Mouse (Mus musculus): ENCODE measurements around the gene Hyal2.

The Hyal2 gene

DNA sequence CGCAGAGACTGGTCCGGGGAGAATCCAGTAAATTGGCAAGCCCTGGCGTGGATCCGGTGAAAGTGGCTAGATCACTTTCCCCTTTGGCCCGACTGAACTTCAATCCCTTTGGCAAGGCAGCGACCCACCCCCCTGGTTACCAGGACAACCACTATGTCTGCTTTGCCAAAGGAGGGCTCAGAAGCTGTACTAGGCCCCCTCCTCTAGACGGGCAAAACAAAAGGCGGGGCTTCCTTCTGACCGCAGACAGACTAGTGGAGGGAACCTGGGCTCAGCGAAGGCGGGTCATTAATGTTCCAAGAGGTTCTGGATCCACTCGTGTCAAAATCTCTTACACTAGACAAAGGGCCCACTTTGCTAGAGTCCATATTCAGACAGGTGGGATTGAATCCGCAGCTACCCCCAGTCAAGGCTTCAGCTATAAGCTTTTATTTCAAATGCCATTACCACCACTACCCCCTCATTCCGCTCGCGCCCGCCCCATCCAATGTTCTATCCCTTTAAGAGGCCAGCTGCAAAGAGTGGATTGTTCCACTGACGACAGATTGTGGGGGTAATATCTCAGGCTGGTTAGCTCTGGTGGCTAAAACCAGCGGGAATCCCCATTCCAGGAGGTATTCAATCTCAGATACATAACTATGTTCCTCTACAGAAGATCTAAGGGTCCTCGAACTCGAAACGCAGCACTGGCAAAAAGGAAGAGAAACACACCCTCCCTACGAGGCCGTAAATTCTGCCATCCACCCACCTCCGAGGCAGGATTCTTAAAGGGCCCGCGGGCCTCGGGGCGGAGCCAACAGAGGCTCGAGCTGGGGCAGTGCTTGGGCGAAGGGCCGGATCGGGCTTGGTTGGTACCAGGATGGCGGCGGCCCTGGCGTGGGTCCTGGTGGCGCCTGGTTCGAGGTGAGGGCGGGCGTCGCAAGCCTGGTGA, 851 bp downstream of the Hyal2 start:
- WGBS = 3% methylated on average over 41 of the region's 41 CpGs

DNA sequence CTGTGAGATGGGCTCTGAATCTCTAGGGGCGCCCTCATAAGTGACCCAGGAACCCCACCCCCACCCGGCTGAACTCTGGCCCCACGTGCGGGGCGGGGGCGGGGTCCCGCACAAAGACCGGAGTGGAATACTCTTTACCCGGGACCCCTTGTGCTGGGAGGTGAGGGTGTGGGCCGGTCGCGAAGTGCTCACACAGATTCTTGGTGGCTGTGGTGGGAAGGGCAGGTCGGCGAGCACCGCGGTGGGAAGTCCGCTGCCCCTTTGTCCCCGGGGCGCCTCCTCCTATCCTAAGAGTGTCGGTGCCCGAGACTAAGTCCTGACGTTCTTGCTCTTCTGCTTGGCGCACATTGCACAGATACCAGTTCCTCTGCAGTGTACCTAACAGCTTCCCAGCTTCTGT, 1.5 kb downstream of the Hyal2 start:
- 1% methylated on average over 23 of the region's 23 CpGs for WGBS

DNA sequence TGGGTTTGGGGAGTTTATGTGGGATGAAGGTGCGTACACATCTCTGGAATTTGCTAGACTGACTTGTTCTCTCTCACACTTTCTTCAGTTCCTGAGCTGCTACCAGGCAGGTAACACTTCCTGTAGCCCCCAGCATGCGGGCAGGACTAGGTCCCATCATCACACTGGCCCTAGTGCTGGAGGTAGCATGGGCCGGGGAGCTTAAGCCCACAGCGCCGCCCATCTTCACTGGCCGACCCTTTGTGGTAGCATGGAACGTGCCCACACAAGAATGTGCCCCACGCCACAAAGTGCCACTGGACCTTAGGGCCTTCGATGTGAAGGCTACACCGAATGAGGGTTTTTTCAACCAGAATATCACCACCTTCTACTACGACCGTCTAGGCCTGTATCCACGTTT, 2.3 kb downstream of the Hyal2 start:
- WGBS = 50% methylated on average over 13 of the region's 13 CpGs

DNA sequence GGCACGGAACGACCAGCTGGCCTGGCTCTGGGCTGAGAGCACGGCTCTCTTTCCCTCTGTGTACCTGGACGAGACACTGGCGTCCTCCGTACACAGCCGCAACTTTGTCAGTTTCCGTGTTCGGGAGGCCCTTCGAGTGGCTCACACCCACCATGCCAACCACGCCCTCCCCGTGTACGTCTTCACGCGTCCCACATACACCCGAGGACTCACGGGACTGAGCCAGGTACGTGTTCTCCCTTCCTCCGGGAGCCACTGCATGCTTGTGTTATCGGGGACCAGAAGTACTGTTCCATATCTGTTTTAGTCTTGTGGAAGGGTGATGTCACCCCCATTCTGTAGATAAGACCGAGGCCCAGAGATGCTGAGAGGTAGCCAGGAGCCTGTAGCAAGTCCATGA, 3.1 kb downstream of the Hyal2 start:
- 94% methylated on average over 21 of the region's 21 CpGs for WGBS

DNA sequence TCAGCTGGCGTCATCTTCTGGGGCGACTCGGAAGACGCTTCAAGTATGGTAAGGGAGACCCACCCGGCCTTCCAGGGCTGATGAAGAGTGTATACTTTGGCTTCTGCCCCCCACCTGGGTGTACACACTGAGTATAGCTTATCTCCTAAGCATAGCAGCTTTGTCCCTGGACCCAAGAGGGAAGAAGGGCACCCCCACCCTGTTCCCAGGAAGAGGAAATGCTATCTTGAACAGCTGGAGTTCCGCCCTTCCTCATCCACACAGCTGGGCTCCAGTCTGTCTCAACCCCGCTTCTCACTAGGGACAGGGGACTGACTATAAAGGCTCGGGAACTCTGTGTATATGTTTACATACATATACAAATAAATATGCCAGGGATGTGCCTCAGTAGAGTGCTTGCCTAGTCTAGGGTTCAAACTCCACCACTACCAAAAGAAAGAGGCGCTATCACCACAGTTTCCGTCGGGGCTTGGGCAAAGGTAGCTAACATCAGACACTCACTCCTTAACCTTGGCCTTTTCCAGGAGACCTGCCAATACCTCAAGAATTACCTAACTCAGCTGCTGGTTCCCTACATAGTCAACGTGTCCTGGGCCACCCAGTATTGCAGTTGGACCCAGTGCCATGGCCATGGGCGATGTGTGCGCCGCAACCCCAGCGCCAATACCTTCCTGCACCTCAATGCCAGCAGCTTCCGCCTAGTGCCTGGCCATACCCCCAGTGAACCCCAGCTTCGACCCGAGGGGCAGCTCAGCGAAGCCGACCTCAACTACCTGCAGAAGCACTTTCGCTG, 4.0 kb downstream of the Hyal2 start:
- 91% methylated on average over 22 of the region's 22 CpGs for whole genome bisulfite sequencing

GRCm38 (mm10) chr9:107572327-107572662, 4.5 kb downstream of the Hyal2 start:
- WGBS = 98% methylated on average over 2 of the region's 2 CpGs

- 82% methylated on average over 6 of the region's 6 CpGs for WGBS
These were observed 6.0 kb downstream of the Hyal2 start for GRCm38 (mm10) chr9:107573774-107574173.

DNA sequence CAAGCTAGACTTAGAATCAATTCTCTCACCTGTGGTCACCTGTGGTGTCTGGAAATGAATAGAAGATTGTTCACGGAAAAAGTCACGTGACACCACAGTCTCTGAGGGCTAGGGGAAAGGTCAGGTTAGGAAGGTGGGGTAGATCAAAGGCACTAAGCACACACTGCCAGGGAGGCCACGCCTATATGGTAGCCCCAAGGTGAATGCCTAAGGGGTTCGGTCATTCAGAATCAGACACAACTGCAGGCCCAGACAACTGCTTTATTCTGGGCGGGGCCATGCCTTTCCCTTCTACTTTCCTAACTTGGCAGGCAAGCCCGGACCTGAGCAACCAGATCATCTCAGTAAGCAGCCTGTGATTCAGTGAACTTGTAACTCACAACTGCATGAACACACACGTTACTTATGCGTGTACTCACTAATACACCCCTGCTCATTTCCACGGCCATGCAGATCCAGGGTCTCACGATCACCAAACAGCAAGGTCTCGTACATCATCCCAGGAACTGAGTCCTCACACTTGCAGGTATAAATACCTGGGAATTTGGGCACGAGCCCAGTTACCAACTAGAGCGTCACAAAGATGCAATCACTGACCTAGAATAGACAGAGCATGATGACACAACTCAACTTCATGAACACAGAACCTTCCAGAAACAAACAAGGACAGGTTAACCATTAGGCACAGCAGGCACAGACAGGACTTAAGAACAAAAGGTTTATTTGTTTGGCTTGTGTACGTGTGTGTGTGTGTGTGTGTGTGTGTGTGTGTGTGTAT, 8.0 kb downstream of the Hyal2 start:
- 83% methylated on average over 14 of the region's 14 CpGs for WGBS

DNA sequence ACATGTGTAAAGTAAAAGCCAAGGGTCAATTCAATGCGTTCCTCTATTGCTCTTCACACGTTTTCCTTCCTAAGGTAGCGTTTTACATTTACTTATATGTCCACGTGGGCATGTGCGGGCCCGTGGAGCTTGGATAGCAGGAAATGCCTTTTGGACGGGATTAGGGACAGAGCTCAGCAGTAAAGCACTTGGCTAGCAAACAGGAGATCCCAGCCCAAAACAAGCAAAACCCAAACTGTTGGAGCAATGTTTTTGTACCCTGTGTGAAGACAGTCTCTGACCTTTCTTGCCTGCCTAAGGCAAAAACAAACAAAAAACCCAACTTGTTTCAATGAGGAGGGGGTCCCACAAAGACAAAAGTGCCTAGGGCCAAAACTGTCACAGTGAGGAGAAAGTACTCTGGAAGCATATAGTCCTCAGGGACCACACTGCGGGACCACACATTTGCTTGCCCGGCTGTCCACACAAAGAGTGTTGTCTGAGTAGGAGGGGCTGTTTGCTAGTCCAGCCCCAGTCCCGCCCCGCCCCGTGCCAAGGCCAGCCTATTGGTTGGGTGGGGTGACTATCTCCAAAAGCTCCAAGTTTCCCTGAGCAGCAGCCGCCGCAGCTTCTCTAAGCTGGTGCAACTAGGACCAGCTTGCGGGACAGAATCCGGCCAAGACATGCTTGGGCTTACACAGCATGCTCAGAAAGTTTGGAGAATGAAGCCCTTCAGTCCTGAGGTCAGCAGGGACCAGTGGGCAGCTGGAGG, 8.8 kb downstream of the Hyal2 start, which contains the start of gene Hyal1:
Gene Hyal1, plus strand, starts transcription at position 571 of the 751 bp plus-strand sequence.
- WGBS = 36% methylated on average over 16 of the region's 16 CpGs

DNA sequence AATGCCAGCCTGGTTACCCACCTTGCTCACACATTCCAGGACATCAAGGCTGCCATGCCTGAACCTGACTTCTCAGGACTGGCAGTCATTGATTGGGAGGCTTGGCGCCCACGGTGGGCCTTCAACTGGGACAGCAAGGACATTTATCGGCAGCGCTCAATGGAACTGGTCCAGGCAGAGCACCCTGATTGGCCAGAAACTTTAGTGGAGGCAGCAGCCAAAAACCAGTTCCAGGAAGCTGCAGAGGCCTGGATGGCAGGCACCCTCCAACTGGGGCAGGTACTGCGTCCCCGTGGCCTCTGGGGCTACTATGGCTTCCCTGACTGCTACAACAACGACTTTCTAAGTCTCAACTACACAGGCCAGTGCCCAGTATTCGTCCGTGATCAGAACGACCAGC, 10.1 kb downstream of the Hyal2 start:
- 84% methylated on average over 10 of the region's 10 CpGs for WGBS

- WGBS = 73% methylated on average over 3 of the region's 3 CpGs
These were observed 10.8 kb downstream of the Hyal2 start, which contains the start of gene Naa80 for GRCm38 (mm10) chr9:107578587-107578986. Naa80 (plus strand) TSS chr9:107578887.

DNA sequence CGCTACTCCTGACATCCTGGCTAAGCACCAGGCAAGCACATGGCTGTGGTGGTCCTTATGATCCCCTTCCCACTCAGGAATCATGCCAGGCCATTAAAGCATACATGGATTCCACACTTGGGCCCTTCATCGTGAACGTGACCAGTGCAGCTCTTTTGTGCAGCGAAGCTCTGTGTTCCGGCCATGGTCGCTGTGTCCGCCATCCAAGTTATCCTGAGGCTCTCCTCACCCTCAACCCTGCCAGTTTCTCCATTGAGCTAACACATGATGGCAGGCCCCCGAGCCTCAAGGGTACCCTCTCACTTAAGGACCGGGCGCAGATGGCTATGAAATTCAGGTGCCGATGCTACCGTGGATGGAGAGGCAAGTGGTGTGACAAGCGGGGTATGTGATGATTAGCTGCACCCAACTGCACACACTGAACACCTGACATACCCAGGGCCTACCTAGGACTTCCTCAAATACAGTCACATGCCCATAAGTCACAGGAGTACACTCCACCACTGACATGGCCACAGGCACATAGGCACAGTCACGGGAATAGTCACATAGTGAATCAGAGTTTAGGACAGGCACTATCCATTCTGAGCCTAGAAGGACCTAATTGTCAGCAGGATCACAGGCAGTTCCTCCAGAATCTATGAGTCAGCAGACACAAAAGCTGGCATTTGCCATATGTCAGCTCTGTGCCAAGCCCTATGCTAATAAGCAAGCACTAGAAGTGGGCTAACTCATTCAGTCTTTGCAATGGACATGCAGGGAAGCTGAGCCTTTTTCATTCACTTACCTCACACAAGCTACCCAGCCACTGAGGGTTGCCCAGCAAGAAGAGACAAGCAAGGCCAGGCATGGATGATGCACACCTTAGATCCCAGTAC, 11.5 kb downstream of the Hyal2 start:
- WGBS = 91% methylated on average over 14 of the region's 14 CpGs

- WGBS = under 1% methylated on average over 32 of the region's 32 CpGs
These were observed 13.0 kb downstream of the Hyal2 start, which contains the start of gene Hyal3 for GRCm38 (mm10) chr9:107580501-107581317. Hyal3 (plus strand) TSS chr9:107580818.

DNA sequence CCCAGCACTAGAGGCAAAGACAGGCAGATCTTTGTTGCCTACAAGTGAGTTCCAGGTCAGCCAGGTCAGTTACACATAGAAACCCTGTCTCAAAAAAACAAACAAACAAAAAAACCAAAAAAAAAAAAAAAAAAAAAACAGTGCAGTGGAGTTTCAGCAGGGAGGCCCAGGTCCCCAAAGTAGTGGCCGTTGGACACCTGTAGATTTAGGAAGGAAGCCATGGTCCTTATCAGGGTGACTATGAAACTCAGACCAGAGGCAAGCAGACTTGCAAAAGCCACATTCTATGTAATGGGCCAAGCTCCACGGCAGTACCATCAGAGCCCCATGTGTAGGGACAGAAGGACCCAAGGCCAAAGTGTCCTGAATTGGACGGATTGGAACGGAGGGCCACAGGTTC, 13.8 kb downstream of the Hyal2 start:
- 75% methylated on average over 4 of the region's 4 CpGs for WGBS

DNA sequence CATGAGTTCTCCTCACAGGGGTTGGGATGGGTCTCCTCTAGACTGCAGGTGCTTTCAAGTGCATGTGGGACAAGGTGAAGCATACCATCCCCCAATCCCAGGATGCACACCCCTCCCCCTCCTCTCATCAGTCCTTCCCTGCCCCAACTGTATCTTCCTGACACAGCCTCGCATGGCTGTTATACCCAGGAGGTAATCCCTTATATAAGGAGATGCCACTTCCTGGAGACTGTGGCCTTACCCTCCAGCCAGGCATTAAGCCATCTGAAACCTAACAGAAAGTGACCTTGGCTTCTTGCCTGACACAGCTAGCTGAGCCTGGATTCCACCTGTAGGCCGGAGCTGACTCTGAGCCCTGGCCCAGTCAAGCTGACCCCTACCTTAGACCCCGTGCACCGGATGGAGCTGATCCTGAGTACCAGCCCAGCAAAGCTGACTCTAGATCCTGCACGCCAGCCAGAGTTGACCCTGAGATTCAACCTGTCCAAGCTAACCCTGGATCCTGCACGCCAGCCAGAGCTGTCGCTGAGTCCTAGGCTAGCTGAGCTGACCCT, 14.8 kb downstream of the Hyal2 start:
- WGBS = 87% methylated on average over 7 of the region's 7 CpGs

GRCm38 (mm10) chr9:107583174-107583573, 15.4 kb downstream of the Hyal2 start:
- WGBS = 92% methylated on average over 14 of the region's 14 CpGs

DNA sequence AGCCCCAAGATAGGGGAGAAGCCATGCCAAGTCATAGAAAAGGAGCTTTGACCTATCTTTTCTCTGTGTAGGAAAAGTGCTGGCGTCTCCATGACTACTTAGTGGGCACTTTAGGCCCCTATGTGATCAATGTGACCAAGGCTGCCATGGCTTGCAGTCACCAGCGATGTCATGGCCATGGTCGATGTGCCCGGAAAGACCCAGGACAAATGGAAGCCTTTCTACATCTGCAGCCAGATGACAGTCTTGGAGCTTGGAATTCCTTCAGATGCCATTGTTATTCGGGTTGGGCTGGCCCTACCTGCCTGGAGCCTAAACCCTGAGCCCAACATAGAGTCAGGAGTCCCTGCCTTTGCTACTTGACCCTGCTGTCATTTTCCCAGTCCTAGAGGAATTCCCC, 18.8 kb downstream of the Hyal2 start:
- 90% methylated on average over 5 of the region's 5 CpGs for WGBS

DNA sequence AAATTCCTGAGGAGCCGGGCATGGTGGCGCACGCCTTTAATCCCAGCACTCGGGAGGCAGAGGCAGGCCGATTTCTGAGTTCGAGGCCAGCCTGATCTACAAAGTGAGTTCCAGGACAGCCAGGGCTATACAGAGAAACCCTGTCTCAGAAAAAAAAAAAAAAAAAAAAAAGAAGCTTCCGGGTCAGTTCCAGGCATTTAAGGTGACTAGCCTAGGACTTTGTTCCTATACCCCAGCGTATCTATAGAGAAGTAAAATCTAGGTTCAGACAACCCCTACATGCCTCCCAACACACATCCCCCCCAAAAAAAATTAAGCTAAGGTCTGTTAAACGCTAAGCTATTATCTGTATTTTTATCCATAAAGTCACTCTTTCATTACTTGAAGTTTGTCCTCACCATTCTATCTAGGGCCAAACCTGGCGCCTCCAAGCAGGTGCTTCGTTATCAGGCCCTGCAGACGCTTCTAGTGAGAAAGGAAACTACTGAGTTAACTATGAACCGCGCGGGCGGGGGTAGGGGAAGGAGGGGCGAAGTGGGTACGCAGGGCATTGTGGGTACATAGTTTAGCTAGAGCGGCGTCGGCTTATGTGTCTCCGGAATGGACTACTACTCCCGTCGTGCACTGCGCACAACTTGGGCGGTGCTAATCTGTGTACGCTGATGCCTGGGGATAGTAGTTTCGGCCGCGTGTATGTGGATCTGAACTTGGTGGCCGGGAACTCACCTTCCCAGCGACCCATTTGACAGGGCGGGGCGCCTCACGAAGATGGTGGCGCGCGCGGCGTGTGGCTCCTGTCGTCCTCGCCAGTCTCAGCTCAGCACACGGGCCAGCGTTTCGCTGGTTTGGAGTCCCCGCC, 19.5 kb downstream of the Hyal2 start, which contains the start of gene Ifrd2:
Gene Ifrd2, plus strand, starts transcription at position 669 of the 859 bp plus-strand sequence.
- WGBS = 11% methylated on average over 46 of the region's 46 CpGs
